Mouse (Mus musculus): ENCODE results near the gene Dpf3.

DNA sequence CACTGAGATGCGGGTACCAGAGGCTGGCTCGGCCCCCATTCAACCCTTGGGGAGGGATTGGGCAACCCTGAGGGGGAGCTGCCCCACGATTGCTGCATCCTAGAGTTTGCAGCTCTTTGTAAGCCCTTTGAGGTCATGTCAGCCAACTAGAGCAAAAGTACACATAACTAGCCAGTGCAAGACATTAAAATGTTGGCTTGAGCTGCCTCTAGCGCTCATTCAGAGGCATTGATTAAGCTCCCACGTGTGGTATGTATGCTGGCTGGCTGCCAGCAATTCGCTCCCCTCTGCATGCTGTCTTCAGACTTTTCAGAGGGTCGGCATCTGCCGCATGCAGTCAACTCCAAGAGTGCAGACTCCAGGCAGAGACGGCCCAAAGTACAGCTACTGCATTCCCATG is 48.5 kb upstream of the Dpf3 start:
- no peak for TF ChIP-seq CTCF (conservative IDR thresholded peaks at IDR 0.05; ENCODE audit: insufficient read depth, insufficient read length, low read depth, low read length)
- no peak for TF ChIP-seq POLR2A (IDR thresholded peaks at IDR 0.05; ENCODE audit: low read depth, low read length)
